Mouse (Mus musculus): Measurements from ENCODE around the gene Ubqln1. TPM values are rescaled to one million over a fixed set of nuclear protein-coding genes. Genes with fewer than 3 reads are reported as not detected.

Ubqln1 gene
- total and polyA plus RNA-seq, 3 experiments = 78.1 to 105 (median 84.0) TPM

GRCm38 (mm10) chr13:58189473-58189872 lies 26.0 kb downstream of the Ubqln1 start:
- H3K4me3 ChIP-seq (ENCODE audit: low read depth, low read length) = no peak overlapping the region
- peaks cover 89% of the 10 kb centered on the region for H3K36me3 ChIP-seq (replicated peaks)
- no peak for TF ChIP-seq CTCF (IDR thresholded peaks at IDR 0.05; ENCODE audit: low read depth, low read length)
- no peak for TF ChIP-seq GATA2 (IDR thresholded peaks at IDR 0.05; ENCODE audit: borderline replicate concordance, low read depth, low read length)
- TF ChIP-seq POLR2AphosphoS5 (IDR thresholded peaks at IDR 0.05; ENCODE audit: insufficient replicate concordance, low read depth, low read length) = no peak
- TF ChIP-seq TAL1 (conservative IDR thresholded peaks at IDR 0.05; ENCODE audit: low read depth, low read length) = no peak
- TF ChIP-seq GATA1 (IDR thresholded peaks at IDR 0.05; ENCODE audit: borderline replicate concordance, low read length) = no peak
- DNase-seq (ENCODE audit: low spot score) = no peak
- H3K9me3 ChIP-seq (replicated peaks) = no peaks in the 10 kb centered on the region
- no peaks in the 10 kb centered on the region for H3K27me3 ChIP-seq (ENCODE audit: insufficient read depth, low read length)
- ATAC-seq (ENCODE audit: extremely low read depth, insufficient number of reproducible peaks, low FRiP score, poor library complexity, severe bottlenecking) = no peak
- no peaks in the 10 kb centered on the region; the same call in none of the 2 replicates for H3K4me1 ChIP-seq (ENCODE audit: insufficient read depth, low read depth, low read length)

DNA sequence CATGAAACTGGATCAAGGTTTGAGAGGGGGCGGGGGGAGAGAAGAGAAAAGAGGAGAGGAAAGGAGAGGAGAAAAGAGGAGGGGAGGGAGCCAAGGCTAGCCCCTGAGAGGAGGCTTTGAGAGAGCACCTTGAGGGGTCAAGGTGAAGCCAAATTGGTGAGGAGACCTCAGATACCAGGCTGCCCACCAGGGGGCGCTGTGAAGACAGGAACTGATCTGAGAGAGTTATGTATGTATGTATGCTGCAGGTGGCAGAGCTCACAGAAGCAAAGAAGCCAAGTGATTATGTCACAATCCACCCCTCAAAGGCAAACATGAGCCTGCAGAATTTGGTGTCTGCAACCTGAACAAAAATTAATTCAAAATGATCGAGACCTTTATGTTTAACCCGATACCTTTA lies 27.0 kb downstream of the Ubqln1 start:
- Histone ChIP-seq H3K4me1 (ENCODE audit: insufficient read depth, low read depth, low read length) (no peaks in the 10 kb centered on the region; the same call in none of the 2 replicates), H3K27me3 (ENCODE audit: insufficient read depth, low read length) (no peaks in the 10 kb centered on the region), H3K4me3 (ENCODE audit: low read depth, low read length) (no peak overlapping the region), H3K36me3 (replicated peaks) (peaks cover 90% of the 10 kb centered on the region), H3K9me3 (replicated peaks) (no peaks in the 10 kb centered on the region)
- peak; percentile 49 for ATAC-seq (ENCODE audit: extremely low read depth, insufficient number of reproducible peaks, low FRiP score, poor library complexity, severe bottlenecking)
- no peak for TF ChIP-seq GATA2 (IDR thresholded peaks at IDR 0.05; ENCODE audit: borderline replicate concordance, low read depth, low read length)
- TF ChIP-seq CTCF (IDR thresholded peaks at IDR 0.05; ENCODE audit: low read depth, low read length) = peak; percentile 75
- TF ChIP-seq POLR2AphosphoS5 (IDR thresholded peaks at IDR 0.05; ENCODE audit: insufficient replicate concordance, low read depth, low read length) = no peak
- TF ChIP-seq GATA1 (IDR thresholded peaks at IDR 0.05; ENCODE audit: borderline replicate concordance, low read length) = no peak
- TF ChIP-seq TAL1 (conservative IDR thresholded peaks at IDR 0.05; ENCODE audit: low read depth, low read length) = no peak
- DNase-seq (ENCODE audit: low spot score) = peak; percentile 31

DNA sequence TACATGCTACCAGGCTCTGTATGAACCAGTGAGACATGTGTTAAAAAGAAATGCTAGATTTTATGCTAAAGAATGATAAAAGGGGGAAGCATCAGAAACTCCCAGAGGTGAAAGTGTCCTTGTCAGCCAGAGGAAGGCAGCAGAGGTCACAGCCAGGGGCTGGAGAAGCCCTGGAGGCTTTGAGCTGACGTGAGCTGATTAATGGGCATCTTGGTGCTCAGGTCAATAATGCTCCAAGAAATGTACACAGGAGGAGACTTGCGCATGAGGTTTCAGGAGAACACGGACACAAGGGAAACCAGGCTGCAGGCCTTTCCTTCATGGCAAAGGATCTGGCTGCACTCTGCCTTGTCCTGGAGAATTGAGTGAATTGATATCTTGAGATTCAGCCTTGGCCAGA lies 27.7 kb downstream of the Ubqln1 start:
- ATAC-seq (ENCODE audit: extremely low read depth, insufficient number of reproducible peaks, low FRiP score, poor library complexity, severe bottlenecking) = no peak
- no peak for TF ChIP-seq TAL1 (conservative IDR thresholded peaks at IDR 0.05; ENCODE audit: low read depth, low read length)
- no peak for TF ChIP-seq POLR2AphosphoS5 (IDR thresholded peaks at IDR 0.05; ENCODE audit: insufficient replicate concordance, low read depth, low read length)
- TF ChIP-seq CTCF (IDR thresholded peaks at IDR 0.05; ENCODE audit: low read depth, low read length) = no peak
- no peak for TF ChIP-seq GATA2 (IDR thresholded peaks at IDR 0.05; ENCODE audit: borderline replicate concordance, low read depth, low read length)
- TF ChIP-seq GATA1 (IDR thresholded peaks at IDR 0.05; ENCODE audit: borderline replicate concordance, low read length) = no peak
- DNase-seq (ENCODE audit: low spot score) = no peak
- H3K4me1 ChIP-seq (ENCODE audit: insufficient read depth, low read depth, low read length) = no peaks in the 10 kb centered on the region; the same call in none of the 2 replicates
- H3K27me3 ChIP-seq (ENCODE audit: insufficient read depth, low read length) = no peaks in the 10 kb centered on the region
- H3K9me3 ChIP-seq (replicated peaks) = no peaks in the 10 kb centered on the region
- H3K36me3 ChIP-seq (replicated peaks) = peaks cover 92% of the 10 kb centered on the region
- no peak overlapping the region for H3K4me3 ChIP-seq (ENCODE audit: low read depth, low read length)

DNA sequence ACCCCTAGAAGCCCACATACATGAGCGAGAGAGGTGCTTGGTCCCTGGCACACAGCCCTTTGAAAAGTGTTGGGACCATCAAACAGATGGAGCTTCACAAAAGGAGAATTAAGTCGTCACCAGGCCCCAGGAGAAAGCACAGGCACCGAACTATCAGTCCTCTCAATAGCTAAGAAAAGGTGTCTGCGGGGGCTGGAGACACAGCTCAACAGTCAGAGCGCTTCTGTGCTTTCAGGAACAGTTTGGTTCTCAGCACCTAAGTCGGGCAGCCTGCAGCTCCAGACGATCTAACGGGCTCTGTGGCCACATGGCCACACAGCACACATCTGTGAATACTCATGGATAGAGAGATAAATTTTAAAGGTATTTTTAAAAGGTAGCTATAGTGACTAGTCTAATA lies 29.2 kb downstream of the Ubqln1 start:
- Histone ChIP-seq H3K4me3 (ENCODE audit: low read depth, low read length) (no peak overlapping the region), H3K36me3 (replicated peaks) (peaks cover 92% of the 10 kb centered on the region), H3K9me3 (replicated peaks) (no peaks in the 10 kb centered on the region), H3K4me1 (ENCODE audit: insufficient read depth, low read depth, low read length) (no peaks in the 10 kb centered on the region; the same call in none of the 2 replicates), H3K27me3 (ENCODE audit: insufficient read depth, low read length) (no peaks in the 10 kb centered on the region)
- ATAC-seq (ENCODE audit: extremely low read depth, insufficient number of reproducible peaks, low FRiP score, poor library complexity, severe bottlenecking) (no peak), DNase-seq (ENCODE audit: low spot score) (no peak)
- TF ChIP-seq GATA1 (IDR thresholded peaks at IDR 0.05; ENCODE audit: borderline replicate concordance, low read length) = no peak
- no peak for TF ChIP-seq POLR2AphosphoS5 (IDR thresholded peaks at IDR 0.05; ENCODE audit: insufficient replicate concordance, low read depth, low read length)
- no peak for TF ChIP-seq GATA2 (IDR thresholded peaks at IDR 0.05; ENCODE audit: borderline replicate concordance, low read depth, low read length)
- TF ChIP-seq TAL1 (conservative IDR thresholded peaks at IDR 0.05; ENCODE audit: low read depth, low read length) = no peak
- no peak for TF ChIP-seq CTCF (IDR thresholded peaks at IDR 0.05; ENCODE audit: low read depth, low read length)

DNA sequence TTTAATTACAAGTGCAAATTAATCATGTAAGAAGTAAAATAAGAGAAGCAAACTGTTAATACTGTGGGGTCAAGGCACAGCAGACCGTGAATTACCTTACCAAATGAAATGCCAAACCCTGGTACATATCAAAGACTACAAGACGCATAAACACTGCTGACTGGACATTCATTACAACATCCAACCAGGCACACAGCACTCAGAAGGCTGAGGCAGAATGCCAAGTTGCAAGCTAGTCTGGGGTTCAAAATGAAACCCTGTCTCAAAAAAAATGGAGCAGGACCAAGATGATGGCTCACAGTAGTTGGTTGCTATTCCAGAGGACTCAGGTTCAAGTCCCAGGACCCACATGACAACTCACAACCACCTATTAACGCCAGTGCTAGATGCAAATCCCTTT lies 31.3 kb downstream of the Ubqln1 start:
- no peaks in the 10 kb centered on the region for H3K4me1 ChIP-seq (ENCODE audit: insufficient read depth, low read depth, low read length)
- no peaks in the 10 kb centered on the region for H3K9me3 ChIP-seq (replicated peaks)
- TF ChIP-seq GATA1 (IDR thresholded peaks at IDR 0.05; ENCODE audit: borderline replicate concordance, low read length) (no peak), POLR2AphosphoS5 (IDR thresholded peaks at IDR 0.05; ENCODE audit: insufficient replicate concordance, low read depth, low read length) (no peak), TAL1 (conservative IDR thresholded peaks at IDR 0.05; ENCODE audit: low read depth, low read length) (no peak), CTCF (IDR thresholded peaks at IDR 0.05; ENCODE audit: low read depth, low read length) (no peak), GATA2 (IDR thresholded peaks at IDR 0.05; ENCODE audit: borderline replicate concordance, low read depth, low read length) (no peak)
- DNase-seq (ENCODE audit: low spot score) = no peak
- peaks cover 94% of the 10 kb centered on the region for H3K36me3 ChIP-seq (replicated peaks)
- no peak for ATAC-seq (ENCODE audit: extremely low read depth, insufficient number of reproducible peaks, low FRiP score, poor library complexity, severe bottlenecking)
- H3K27me3 ChIP-seq (ENCODE audit: insufficient read depth, low read length) = no peaks in the 10 kb centered on the region
- no peak overlapping the region for H3K4me3 ChIP-seq (ENCODE audit: low read depth, low read length)

- Histone ChIP-seq H3K36me3 (replicated peaks) (peaks cover 93% of the 10 kb centered on the region), H3K27me3 (ENCODE audit: insufficient read depth, low read length) (no peaks in the 10 kb centered on the region), H3K9me3 (replicated peaks) (no peaks in the 10 kb centered on the region), H3K4me1 (ENCODE audit: insufficient read depth, low read depth, low read length) (no peaks in the 10 kb centered on the region), H3K4me3 (ENCODE audit: low read depth, low read length) (no peak overlapping the region)
- ATAC-seq (ENCODE audit: extremely low read depth, insufficient number of reproducible peaks, low FRiP score, poor library complexity, severe bottlenecking) (no peak), DNase-seq (ENCODE audit: low spot score) (no peak)
- TF ChIP-seq POLR2AphosphoS5 (IDR thresholded peaks at IDR 0.05; ENCODE audit: insufficient replicate concordance, low read depth, low read length) (no peak), GATA1 (IDR thresholded peaks at IDR 0.05; ENCODE audit: borderline replicate concordance, low read length) (no peak), CTCF (IDR thresholded peaks at IDR 0.05; ENCODE audit: low read depth, low read length) (no peak), TAL1 (conservative IDR thresholded peaks at IDR 0.05; ENCODE audit: low read depth, low read length) (no peak), GATA2 (IDR thresholded peaks at IDR 0.05; ENCODE audit: borderline replicate concordance, low read depth, low read length) (no peak)
Measured at GRCm38 (mm10) chr13:58181607-58182551, 33.6 kb downstream of the Ubqln1 start.

All from G1E (cell line).